10 mouse cellular contexts compared by ENCODE assay signal in genomic region chr13:3730699-3731021, GRCm38 (mm10).
DNase-seq lines count a peak whose midpoint lies in the region; ATAC-seq and TF ChIP-seq lines count a peak whose summit lies in the region.
"Had no signal": no experiment of that assay in that cellular context is flagged by ENCODE, and none has a peak within 500 bp of the region (broad histone marks: within the 10 kb centered on the region; RNA-seq: fewer than 3 reads in every experiment).

No protein-coding gene starts in this region.

- H3K4me1 ChIP-seq in heart, embryonic 12.5 days (replicated peaks) = peaks cover 21% of the 10 kb centered on the region
- H3K4me1 ChIP-seq in neural tube, embryonic 12.5 days = peaks cover 7% of the 10 kb centered on the region
- H3K4me1 ChIP-seq in limb, embryonic 14.5 days (ENCODE audit: control insufficient read depth, insufficient read depth, low read length) = peaks cover 15% of the 10 kb centered on the region

- WGBS in heart, embryonic 12.5 days = 34% methylated on average over 2 of the region's 2 CpGs
- 5% methylated on average over 2 of the region's 2 CpGs for WGBS in neural tube, embryonic 12.5 days
- WGBS in limb, embryonic 14.5 days = 13% methylated on average over 2 of the region's 2 CpGs

- H3K9me3 ChIP-seq in heart, embryonic 12.5 days (replicated peaks) = no peaks in the 10 kb centered on the region
- no peaks in the 10 kb centered on the region for H3K9me3 ChIP-seq in neural tube, embryonic 12.5 days
- H3K9me3 ChIP-seq in limb, embryonic 14.5 days (ENCODE audit: control insufficient read depth, low read length) = no peaks in the 10 kb centered on the region

- no peak overlapping the region for H3K4me2 ChIP-seq in heart, embryonic 12.5 days
- no peak overlapping the region for H3K4me2 ChIP-seq in neural tube, embryonic 12.5 days (replicated peaks)
- H3K4me2 ChIP-seq in limb, embryonic 14.5 days (replicated peaks; ENCODE audit: low read depth, low read length, severe bottlenecking) = no peak overlapping the region

- no peak; the same call in 1 of the 2 replicates for ATAC-seq in heart, embryonic 12.5 days (ENCODE audit: insufficient number of reproducible peaks, low FRiP score)
- 0 out of 2 replicates have a peak, but pooled peaks have one; percentile 9 for ATAC-seq in neural tube, embryonic 12.5 days (ENCODE audit: low FRiP score, low read depth)
- ATAC-seq in limb, embryonic 14.5 days (ENCODE audit: low FRiP score, low read depth) = peak; percentile 34; the same call in 1 of the 2 replicates

- intact Hi-C loops in heart, postnatal 10 days (cut with DNase I) = no loop called here

- peak overlapping the region; percentile 50; the same call in 1 of the 2 replicates for H3K9ac ChIP-seq in heart, embryonic 12.5 days
- H3K9ac ChIP-seq in neural tube, embryonic 12.5 days = no peak overlapping the region
- no peak overlapping the region; the same call in 1 of the 2 replicates for H3K9ac ChIP-seq in limb, embryonic 14.5 days (ENCODE audit: low read depth, low read length, severe bottlenecking)

- no peaks in the 10 kb centered on the region for H3K36me3 ChIP-seq in heart, embryonic 12.5 days
- no peaks in the 10 kb centered on the region for H3K36me3 ChIP-seq in neural tube, embryonic 12.5 days
- H3K36me3 ChIP-seq in limb, embryonic 14.5 days (ENCODE audit: control insufficient read depth, insufficient read depth, low read length) = no peaks in the 10 kb centered on the region

- no peaks in the 10 kb centered on the region for H3K27me3 ChIP-seq in heart, embryonic 12.5 days (replicated peaks)
- no peaks in the 10 kb centered on the region for H3K27me3 ChIP-seq in neural tube, embryonic 12.5 days (replicated peaks)
- H3K27me3 ChIP-seq in limb, embryonic 14.5 days (ENCODE audit: control insufficient read depth, insufficient read depth, low read length) = no peaks in the 10 kb centered on the region

- DNase-seq in heart, postnatal 10 days = no peak
- DNase-seq in neural tube, embryonic 10.5 days (ENCODE audit: extremely low spot score, low spot score) = no peak
- DNase-seq in limb, embryonic 14.5 days (ENCODE audit: low spot score) = no peak
- no peak for DNase-seq in ovary, adult 18-20 months (ENCODE audit: low spot score)
- DNase-seq in thymus, adult 18-20 months = no peak
- DNase-seq in layer of hippocampus, adult 8-10 months (ENCODE audit: low spot score in 2 of 2) = no peak
- DNase-seq: layer of hippocampus, postnatal 36 days had no signal

- no peak for TF ChIP-seq POLR2A in limb, embryonic 14.5 days (IDR thresholded peaks at IDR 0.05; ENCODE audit: borderline replicate concordance, extremely low read depth, insufficient read depth, insufficient read length)

- peak overlapping the region; percentile 21; the same call in 1 of the 2 replicates for H3K27ac ChIP-seq in heart, embryonic 12.5 days (ENCODE audit: poor library complexity, severe bottlenecking)
- no peak overlapping the region for H3K27ac ChIP-seq in neural tube, embryonic 12.5 days
- H3K27ac ChIP-seq in limb, embryonic 14.5 days (replicated peaks; ENCODE audit: low read depth, low read length) = 0 out of 2 replicates have a peak overlapping the region, but pooled peaks have one; percentile 41
- H3K27ac ChIP-seq: macrophage had no signal

- no peak overlapping the region for H3K4me3 ChIP-seq in heart, embryonic 12.5 days
- no peak overlapping the region for H3K4me3 ChIP-seq in neural tube, embryonic 12.5 days
- no peak overlapping the region for H3K4me3 ChIP-seq in limb, embryonic 14.5 days (replicated peaks; ENCODE audit: low read length)
